Mouse (Mus musculus) forebrain, embryonic 16.5 days (tissue): ENCODE data around the gene 1700001P01Rik. TPM values are rescaled to one million over a fixed set of nuclear protein-coding genes. Genes with fewer than 3 reads are reported as not detected.

Experiments
- ATAC-seq: fragments of 200-750 bp; cut with Nextera tagmentation; 2 replicates; pipeline ENCODE4 v1.8.0; 2017; ENCODE audit warnings: mild to moderate bottlenecking, moderate library complexity
- H3K27ac ChIP-seq: fragments of 300-500 bp; sonication (generic); 2 replicates; pipeline ENCODE4 v1.5.1; 2014; ENCODE audit warnings: low read length, control low read depth
- H3K27me3 ChIP-seq: fragments of 300-500 bp; sonication (generic); replicated peaks from 2 replicates; pipeline ENCODE4 v1.6.1; 2014; ENCODE audit warnings: low read length; ENCODE audit not compliant: control insufficient read depth, insufficient read depth
- H3K36me3 ChIP-seq: fragments of 300-500 bp; sonication (generic); 2 replicates; pipeline ENCODE4 v1.6.1; 2014; ENCODE audit not compliant: control insufficient read depth, insufficient read depth
- H3K4me1 ChIP-seq: fragments of 300-500 bp; sonication (generic); replicated peaks from 2 replicates; pipeline ENCODE4 v1.6.1; 2014; ENCODE audit warnings: low read length; ENCODE audit not compliant: control insufficient read depth, insufficient read depth
- H3K4me2 ChIP-seq: fragments of 300-500 bp; sonication (generic); 2 replicates; pipeline ENCODE4 v1.6.1; 2014; ENCODE audit warnings: mild to moderate bottlenecking, low read length, control low read depth
- H3K4me3 ChIP-seq: fragments of 300-500 bp; sonication (generic); replicated peaks from 2 replicates; pipeline ENCODE4 v1.5.1; 2014; ENCODE audit warnings: mild to moderate bottlenecking, low read length, control low read depth
- H3K9ac ChIP-seq: fragments of 300-500 bp; sonication (generic); replicated peaks from 2 replicates; pipeline ENCODE4 v1.6.1; 2014; ENCODE audit warnings: low read depth, low read length, control low read depth
- H3K9me3 ChIP-seq: fragments of 300-500 bp; sonication (generic); 2 replicates; pipeline ENCODE4 v1.6.1; 2016; ENCODE audit warnings: low read length; ENCODE audit not compliant: control insufficient read depth
- WGBS: fragments of 180-500 bp; shearing (Covaris S2); extraction: QIAGEN DNeasy Blood & Tissue Kit; methylation state at CpG from one replicate; pipeline ENCODE4 v1.1.7; 2014; 5-methylcytosine and 5-hydroxymethylcytosine counted together
- polyA plus RNA-seq: library from polyadenylated mRNA; unstranded; fragments of >200 nt; fragmentation: Nextera tagmentation; extraction: Ambion mirVana; gene quantifications from 2 replicates; pipeline ENCODE4 v1.2.1, GENCODE M21; 2015

1700001P01Rik gene
- polyA plus RNA-seq, 1 experiment from 2014 or later, result 0.85 TPM

- WGBS, result 50% methylated on average over 2 of the region's 2 CpGs
- no peak overlapping the region for H3K4me2 ChIP-seq
- no peak overlapping the region for H3K4me3 ChIP-seq
- no peaks in the 10 kb centered on the region for H3K27me3 ChIP-seq
- H3K27ac ChIP-seq, result no peak overlapping the region
- H3K36me3 ChIP-seq, result no peaks in the 10 kb centered on the region
- H3K9me3 ChIP-seq, result no peaks in the 10 kb centered on the region
- peaks cover 12% of the 10 kb centered on the region for H3K4me1 ChIP-seq
- ATAC-seq, result no peak
- no peak overlapping the region for H3K9ac ChIP-seq
These were observed 6.0 kb downstream of the 1700001P01Rik start for GRCm38 (mm10) chr11:97769704-97770103.

GRCm38 (mm10) chr11:97766154-97766881 is 9.4 kb downstream of the 1700001P01Rik start, which contains the start of gene Cwc25:
Gene Cwc25, minus strand, starts transcription at chr11:97766556.
- Histone ChIP-seq H3K4me3 (peak within 1 kb of the TSS; percentile 80), H3K9ac (peak within 1 kb of the TSS; percentile 82), H3K27ac (peak within 1 kb of the TSS; percentile 84), H3K4me2 (peak within 1 kb of the TSS; percentile 80), H3K36me3 (peaks cover 5% of the 10 kb centered on the region; the same call in 1 of the 2 replicates), H3K9me3 (no peaks in the 10 kb centered on the region), H3K4me1 (peaks cover 12% of the 10 kb centered on the region), H3K27me3 (no peaks in the 10 kb centered on the region)
- peak; percentile 97 for ATAC-seq
- WGBS, result under 1% methylated on average over 38 of the region's 38 CpGs

- no peak overlapping the region for H3K27ac ChIP-seq
- ATAC-seq, result no peak
- H3K4me3 ChIP-seq, result no peak overlapping the region
- peaks cover 13% of the 10 kb centered on the region; the same call in 1 of the 2 replicates for H3K36me3 ChIP-seq
- no peaks in the 10 kb centered on the region for H3K27me3 ChIP-seq
- H3K9ac ChIP-seq, result no peak overlapping the region
- H3K4me1 ChIP-seq, result peaks cover 12% of the 10 kb centered on the region
- H3K4me2 ChIP-seq, result no peak overlapping the region
- no peaks in the 10 kb centered on the region for H3K9me3 ChIP-seq
These were observed 14.1 kb downstream of the 1700001P01Rik start for GRCm38 (mm10) chr11:97761638-97762037.

- Histone ChIP-seq H3K4me3 (no peak overlapping the region), H3K4me2 (no peak overlapping the region), H3K27me3 (no peaks in the 10 kb centered on the region), H3K4me1 (no peaks in the 10 kb centered on the region), H3K9ac (no peak overlapping the region), H3K9me3 (no peaks in the 10 kb centered on the region), H3K27ac (no peak overlapping the region), H3K36me3 (peaks cover 23% of the 10 kb centered on the region; the same call in 1 of the 2 replicates)
- no peak for ATAC-seq
- WGBS, result 88% methylated on average over 6 of the region's 6 CpGs
These were observed 16.8 kb downstream of the 1700001P01Rik start for GRCm38 (mm10) chr11:97758942-97759341.

- Histone ChIP-seq H3K4me3 (no peak overlapping the region), H3K27ac (no peak overlapping the region), H3K36me3 (peaks cover 28% of the 10 kb centered on the region), H3K4me1 (no peaks in the 10 kb centered on the region), H3K9ac (no peak overlapping the region), H3K9me3 (no peaks in the 10 kb centered on the region), H3K27me3 (no peaks in the 10 kb centered on the region), H3K4me2 (no peak overlapping the region)
- no peak for ATAC-seq
- 90% methylated on average over 1 of the region's 1 CpGs for WGBS
These were observed 17.6 kb downstream of the 1700001P01Rik start for GRCm38 (mm10) chr11:97758125-97758524.

- Histone ChIP-seq H3K36me3 (peaks cover 43% of the 10 kb centered on the region), H3K27ac (no peak overlapping the region), H3K4me2 (no peak overlapping the region), H3K4me1 (no peaks in the 10 kb centered on the region), H3K27me3 (no peaks in the 10 kb centered on the region), H3K4me3 (no peak overlapping the region), H3K9me3 (no peaks in the 10 kb centered on the region), H3K9ac (no peak overlapping the region)
- ATAC-seq, result no peak
- WGBS, result 90% methylated on average over 8 of the region's 8 CpGs
These were observed 22.4 kb downstream of the 1700001P01Rik start for GRCm38 (mm10) chr11:97753277-97753676.

- WGBS, result 91% methylated on average over 5 of the region's 5 CpGs
- no peak overlapping the region for H3K27ac ChIP-seq
- H3K27me3 ChIP-seq, result no peaks in the 10 kb centered on the region
- no peak for ATAC-seq
- H3K4me1 ChIP-seq, result peaks cover 2% of the 10 kb centered on the region
- H3K4me3 ChIP-seq, result no peak overlapping the region
- no peaks in the 10 kb centered on the region for H3K9me3 ChIP-seq
- H3K9ac ChIP-seq, result no peak overlapping the region
- H3K36me3 ChIP-seq, result peaks cover 37% of the 10 kb centered on the region
- no peak overlapping the region for H3K4me2 ChIP-seq
These were observed 27.2 kb downstream of the 1700001P01Rik start for GRCm38 (mm10) chr11:97748496-97748895.

- 92% methylated on average over 8 of the region's 8 CpGs for WGBS
- no peaks in the 10 kb centered on the region for H3K9me3 ChIP-seq
- no peak overlapping the region for H3K4me2 ChIP-seq
- peaks cover 9% of the 10 kb centered on the region for H3K4me1 ChIP-seq
- no peaks in the 10 kb centered on the region for H3K27me3 ChIP-seq
- H3K9ac ChIP-seq, result no peak overlapping the region
- H3K4me3 ChIP-seq, result no peak overlapping the region
- H3K27ac ChIP-seq, result no peak overlapping the region
- ATAC-seq, result no peak
- H3K36me3 ChIP-seq, result peaks cover 30% of the 10 kb centered on the region
These were observed 27.9 kb downstream of the 1700001P01Rik start for GRCm38 (mm10) chr11:97747773-97748172.

- Histone ChIP-seq H3K27ac (peak overlapping the region; percentile 16; the same call in 1 of the 2 replicates), H3K4me2 (peak overlapping the region; percentile 46), H3K27me3 (no peaks in the 10 kb centered on the region), H3K4me3 (peak overlapping the region; percentile 83), H3K9me3 (no peaks in the 10 kb centered on the region), H3K9ac (peak overlapping the region; percentile 78), H3K36me3 (peaks cover 19% of the 10 kb centered on the region), H3K4me1 (peaks cover 17% of the 10 kb centered on the region)
- ATAC-seq, result no peak
- 10% methylated on average over 13 of the region's 13 CpGs for WGBS
These were observed 30.4 kb downstream of the 1700001P01Rik start for GRCm38 (mm10) chr11:97745331-97745721.
